Mouse (Mus musculus): ENCODE measurements around the gene Dpp6.

- TF ChIP-seq ZMIZ1 (IDR thresholded peaks at IDR 0.05; ENCODE audit: low read depth, low read length) (no peak), GATA1 (IDR thresholded peaks at IDR 0.05; ENCODE audit: low read depth, low read length) (no peak), ZNF384 (IDR thresholded peaks at IDR 0.05; ENCODE audit: low read depth, low read length) (no peak), POLR2AphosphoS5 (IDR thresholded peaks at IDR 0.05; ENCODE audit: borderline replicate concordance, low read depth, low read length) (no peak), ETS1 (IDR thresholded peaks at IDR 0.05; ENCODE audit: low read depth, low read length) (no peak), SMC3 (IDR thresholded peaks at IDR 0.05; ENCODE audit: low read depth, low read length) (no peak), CTCF (IDR thresholded peaks at IDR 0.05 in 2 of 3, conservative IDR thresholded peaks at IDR 0.05 in 1 of 3; ENCODE audit: control insufficient read depth in 1 of 3, insufficient read depth in 1 of 3, low read depth in 2 of 3, low read length in 3 of 3, poor library complexity in 1 of 3, severe bottlenecking in 1 of 3) (no peak), MYB (IDR thresholded peaks at IDR 0.05; ENCODE audit: low read depth, low read length) (no peak), POLR2A (IDR thresholded peaks at IDR 0.05; ENCODE audit: control insufficient read depth in 1 of 2, insufficient read depth in 1 of 2, low read depth in 1 of 2, low read length in 2 of 2, poor library complexity in 1 of 2) (no peak), GABPA (IDR thresholded peaks at IDR 0.05; ENCODE audit: low read depth, low read length) (no peak), TAL1 (IDR thresholded peaks at IDR 0.05; ENCODE audit: low read length) (no peak), ELF1 (IDR thresholded peaks at IDR 0.05; ENCODE audit: low read depth, low read length) (no peak), RCOR1 (IDR thresholded peaks at IDR 0.05; ENCODE audit: low read depth, low read length) (no peak)
Observed at GRCm38 (mm10) chr5:27010582-27010981, 193.6 kb downstream of the Dpp6 start.

Measured in MEL (cell line).